Mouse (Mus musculus) layer of hippocampus, adult 18-20 months (tissue): ENCODE measurements at regions not wholly inside any gene's neighbourhood (a gene's known extent, or its start where the extent isn't known, plus 50 kb on each side); places are given as distances from the start of the nearest gene placed in this dataset.

Experiments
- DNase-seq, 2 experiments: peaks; one replicate each; pipeline ENCODE4 v3.0.0; 2022; ENCODE audit warnings: low spot score in 2 of 2

- DNase-seq, result peak; percentile 13 to 61
Observed at GRCm38 (mm10) chr5:132673599-132674305, 130.6 kb upstream of the Auts2 start.

- no peak for DNase-seq
Observed at GRCm38 (mm10) chr5:132671496-132671895, 128.4 kb upstream of the Auts2 start.

GRCm38 (mm10) chr5:132667316-132667715, 124.2 kb upstream of the Auts2 start:
- no peak for DNase-seq

GRCm38 (mm10) chr5:132661266-132661665, 118.1 kb upstream of the Auts2 start:
- DNase-seq, result peak in 1 of 2 experiments; percentile 22

- no peak for DNase-seq
Observed at GRCm38 (mm10) chr5:132660036-132660435, 116.9 kb upstream of the Auts2 start.

GRCm38 (mm10) chr5:132654382-132654781, 111.2 kb upstream of the Auts2 start:
- no peak for DNase-seq

GRCm38 (mm10) chr5:132653694-132654300, 110.7 kb upstream of the Auts2 start:
- DNase-seq, result peak in 1 of 2 experiments; percentile 28

GRCm38 (mm10) chr5:132652201-132652600, 109.1 kb upstream of the Auts2 start:
- no peak for DNase-seq

- DNase-seq, result no peak
Observed at GRCm38 (mm10) chr5:132649771-132650170, 106.6 kb upstream of the Auts2 start.

GRCm38 (mm10) chr5:132648751-132649150, 105.6 kb upstream of the Auts2 start:
- no peak for DNase-seq

- DNase-seq, result no peak
Observed at GRCm38 (mm10) chr5:132644646-132645172, 101.6 kb upstream of the Auts2 start.

- DNase-seq, result no peak
Observed at GRCm38 (mm10) chr5:132643270-132643669, 100.1 kb upstream of the Auts2 start.

GRCm38 (mm10) chr5:132633198-132633884, 90.2 kb upstream of the Auts2 start:
- DNase-seq, result peak in 1 of 2 experiments; percentile 8

GRCm38 (mm10) chr5:132621751-132622150, 78.6 kb upstream of the Auts2 start:
- no peak for DNase-seq

GRCm38 (mm10) chr5:132617241-132617640, 74.1 kb upstream of the Auts2 start:
- no peak for DNase-seq

GRCm38 (mm10) chr5:132609251-132609650, 66.1 kb upstream of the Auts2 start:
- DNase-seq, result no peak

- DNase-seq, result no peak
Observed at GRCm38 (mm10) chr5:132606216-132606615, 63.1 kb upstream of the Auts2 start.

GRCm38 (mm10) chr5:132594796-132595195, 51.7 kb upstream of the Auts2 start:
- peak in 1 of 2 experiments; percentile 3 for DNase-seq
